Mouse (Mus musculus): ENCODE results near the gene Tas2r122. TPM values are rescaled to one million over a fixed set of nuclear protein-coding genes. Genes with fewer than 3 reads are reported as not detected.
"Not testable (repeated sequence)": the region's sequence is repeated elsewhere in the genome, so short reads cannot be mapped to it uniquely, and the experiment has no call there.

Tas2r122 gene
- not detected for total RNA-seq (2021)
- long read RNA-seq: 0 reads

GRCm38 (mm10) chr6:132711828-132712227 is at the start of gene Tas2r122:
Tas2r122 (minus strand) TSS chr6:132711928.
- DNase-seq (ENCODE audit: low spot score in 2 of 2): no peak

- no peak for DNase-seq (ENCODE audit: low spot score in 2 of 2)
Observed at GRCm38 (mm10) chr6:132754430-132754829, 42.7 kb upstream of the Tas2r122 start, which contains the start of gene Tas2r124. Tas2r124 (plus strand) TSS chr6:132754730.

GRCm38 (mm10) chr6:132750206-132750605 is 38.5 kb upstream of the Tas2r122 start:
- DNase-seq (ENCODE audit: low spot score in 2 of 2): no peak

GRCm38 (mm10) chr6:132737935-132738334 is 26.2 kb upstream of the Tas2r122 start, which contains the start of gene Tas2r115:
Tas2r115 (minus strand) TSS chr6:132738035.
- no peak for DNase-seq (ENCODE audit: low spot score in 2 of 2)

GRCm38 (mm10) chr6:132700907-132701306 is 10.8 kb downstream of the Tas2r122 start, which contains the start of gene Tas2r121:
Tas2r121 (minus strand) TSS chr6:132701007.
- no peak for DNase-seq (ENCODE audit: low spot score in 2 of 2)

- not testable (repeated sequence) for DNase-seq (ENCODE audit: low spot score in 2 of 2)
Observed at GRCm38 (mm10) chr6:132691596-132691995, 20.1 kb downstream of the Tas2r122 start.

Other genes starting within 250 kb of the Tas2r122 start
- gene Prh1, start 142.1 kb downstream of the Tas2r122 start, total RNA-seq (2021): not detected
- not detected for gene Prp2, start 116.0 kb downstream of the Tas2r122 start, total RNA-seq (2021)
- gene A630073D07Rik, start 60.4 kb downstream of the Tas2r122 start, total RNA-seq (2021): not detected
- not detected for gene Tas2r120, start 55.0 kb downstream of the Tas2r122 start, total RNA-seq (2021)
- gene Tas2r121, start 10.9 kb downstream of the Tas2r122 start, total RNA-seq (2021): not detected
- not detected for gene Tas2r115, start 26.1 kb upstream of the Tas2r122 start, total RNA-seq (2021)
- not detected for gene Tas2r124, start 42.8 kb upstream of the Tas2r122 start, total RNA-seq (2021)
- gene Tas2r102, start 50.2 kb upstream of the Tas2r122 start, total RNA-seq (2021): not detected
- not detected for gene Tas2r136, start 66.2 kb upstream of the Tas2r122 start, total RNA-seq (2021)
- gene Tas2r117, start 90.9 kb upstream of the Tas2r122 start, total RNA-seq (2021): not detected
- not detected for gene Tas2r123, start 135.2 kb upstream of the Tas2r122 start, total RNA-seq (2021)
- not detected for gene Tas2r116, start 143.5 kb upstream of the Tas2r122 start, total RNA-seq (2021)
- not detected for gene Tas2r110, start 156.1 kb upstream of the Tas2r122 start, total RNA-seq (2021)
- not detected for gene Tas2r113, start 181.1 kb upstream of the Tas2r122 start, total RNA-seq (2021)
- not detected for gene Tas2r125, start 197.7 kb upstream of the Tas2r122 start, total RNA-seq (2021)
- gene Tas2r129, start 239.2 kb upstream of the Tas2r122 start, total RNA-seq (2021): not detected
- not detected for gene Tas2r131, start 246.0 kb upstream of the Tas2r122 start, total RNA-seq (2021)